Mouse (Mus musculus): ENCODE measurements at regions not wholly inside any gene's neighbourhood (a gene's known extent, or its start where the extent isn't known, plus 50 kb on each side); places are given as distances from the start of the nearest gene placed in this dataset.

DNA sequence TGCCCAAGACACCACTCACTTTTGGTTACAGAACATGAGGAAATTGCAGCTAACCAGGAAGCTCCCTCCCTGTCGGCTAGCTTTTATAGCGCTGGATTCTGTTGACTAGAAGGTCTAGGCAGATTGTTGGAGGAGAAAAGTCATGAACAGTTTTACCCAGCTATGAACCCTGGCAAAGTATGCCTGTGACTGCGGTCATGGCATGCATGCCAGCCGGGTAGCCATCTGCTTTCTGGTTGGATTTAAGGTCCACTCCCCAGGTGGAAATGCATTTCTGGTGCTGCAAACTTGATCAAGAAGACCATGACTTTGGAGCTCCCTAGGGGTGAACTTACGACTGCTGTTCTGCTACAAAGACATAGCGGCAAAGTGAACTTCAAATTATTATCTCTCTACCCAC lies 62.8 kb upstream of the Mylip start:
- Histone ChIP-seq H3K36me3 (ENCODE audit: control insufficient read depth in 1 of 2, insufficient read depth in 2 of 2, low read length in 2 of 2) (no peaks in the 10 kb centered on the region), H3K9me3 (replicated peaks; ENCODE audit: insufficient read depth, low read length) (no peaks in the 10 kb centered on the region), H3K27ac (ENCODE audit: control insufficient read depth, low read depth, low read length) (no peak overlapping the region), H3K27me3 (ENCODE audit: control insufficient read depth in 1 of 2, insufficient read depth in 2 of 2, low read length in 2 of 2) (peaks cover 0 to 2% of the 10 kb centered on the region in 2 experiments; a peak in 2 of 4 replicates), H3K79me2 (ENCODE audit: control insufficient read depth, insufficient read depth, low read length, poor library complexity) (no peaks in the 10 kb centered on the region), H3K9ac (ENCODE audit: control insufficient read depth, low read depth, low read length, poor library complexity, severe bottlenecking) (no peak overlapping the region), H3K4me1 (ENCODE audit: control insufficient read depth in 1 of 2, insufficient read depth in 2 of 2, low read length in 2 of 2) (no peaks in the 10 kb centered on the region), H3K4me3 (ENCODE audit: control insufficient read depth in 1 of 2, insufficient read depth in 1 of 2, low read depth in 2 of 2, low read length in 2 of 2) (no peak overlapping the region)
- DNase-seq (ENCODE audit: low read depth, low spot score), result no peak
- TF ChIP-seq ZC3H11A (IDR thresholded peaks at IDR 0.05; ENCODE audit: low read depth, low read length) (no peak), TCF12 (IDR thresholded peaks at IDR 0.05; ENCODE audit: low read depth, low read length) (no peak), TBP (IDR thresholded peaks at IDR 0.05; ENCODE audit: low read depth, low read length) (no peak), EP300 (IDR thresholded peaks at IDR 0.05; ENCODE audit: low read depth in 1 of 2, low read length in 2 of 2) (no peak), ELF1 (IDR thresholded peaks at IDR 0.05; ENCODE audit: low read depth, low read length) (no peak), POLR2A (IDR thresholded peaks at IDR 0.05; ENCODE audit: control insufficient read depth in 1 of 2, insufficient read depth in 1 of 2, low read depth in 1 of 2, low read length in 2 of 2, poor library complexity in 1 of 2) (no peak), MAZ (IDR thresholded peaks at IDR 0.05; ENCODE audit: low read depth, low read length) (no peak), USF2 (IDR thresholded peaks at IDR 0.05; ENCODE audit: borderline replicate concordance in 1 of 2, insufficient read depth in 1 of 2, low read depth in 1 of 2, low read length in 2 of 2) (no peak), JUND (IDR thresholded peaks at IDR 0.05; ENCODE audit: low read depth, low read length) (no peak), POLR2AphosphoS5 (IDR thresholded peaks at IDR 0.05; ENCODE audit: borderline replicate concordance, low read depth, low read length) (no peak), POLR2AphosphoS2 (IDR thresholded peaks at IDR 0.05; ENCODE audit: low read length) (no peak), USF1 (IDR thresholded peaks at IDR 0.05; ENCODE audit: low read depth, low read length) (no peak)

DNA sequence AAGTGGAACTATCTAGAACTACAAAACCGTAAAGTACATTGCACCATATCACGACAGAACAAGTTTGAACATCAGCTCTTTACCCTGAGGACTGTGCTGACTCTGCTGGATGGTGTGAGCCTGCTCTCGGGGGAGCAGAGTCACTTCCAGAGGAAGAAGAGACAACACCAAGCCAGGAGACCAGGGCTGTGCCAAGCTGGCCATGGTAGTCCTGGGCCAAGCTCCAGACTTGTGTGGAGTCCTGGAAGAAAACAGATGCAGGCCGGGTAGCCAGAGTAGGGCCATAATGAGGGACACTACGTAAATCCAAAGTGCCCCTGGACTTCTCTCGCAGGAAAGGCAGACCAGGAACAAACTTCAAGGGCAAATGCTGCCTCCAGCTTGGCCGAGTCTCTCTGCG lies 59.0 kb upstream of the Mylip start:
- H3K9me3 ChIP-seq (replicated peaks; ENCODE audit: insufficient read depth, low read length), result no peaks in the 10 kb centered on the region
- DNase-seq (ENCODE audit: low read depth, low spot score), result no peak
- no peaks in the 10 kb centered on the region for H3K79me2 ChIP-seq (ENCODE audit: control insufficient read depth, insufficient read depth, low read length, poor library complexity)
- H3K4me1 ChIP-seq (ENCODE audit: control insufficient read depth in 1 of 2, insufficient read depth in 2 of 2, low read length in 2 of 2), result no peaks in the 10 kb centered on the region
- H3K9ac ChIP-seq (ENCODE audit: control insufficient read depth, low read depth, low read length, poor library complexity, severe bottlenecking), result no peak overlapping the region
- no peak overlapping the region for H3K27ac ChIP-seq (ENCODE audit: control insufficient read depth, low read depth, low read length)
- peaks cover 0 to 2% of the 10 kb centered on the region in 2 experiments; a peak in 2 of 4 replicates for H3K27me3 ChIP-seq (ENCODE audit: control insufficient read depth in 1 of 2, insufficient read depth in 2 of 2, low read length in 2 of 2)
- no peak overlapping the region for H3K4me3 ChIP-seq (ENCODE audit: control insufficient read depth in 1 of 2, insufficient read depth in 1 of 2, low read depth in 2 of 2, low read length in 2 of 2)
- H3K36me3 ChIP-seq (ENCODE audit: control insufficient read depth in 1 of 2, insufficient read depth in 2 of 2, low read length in 2 of 2), result no peaks in the 10 kb centered on the region
- TF ChIP-seq POLR2AphosphoS5 (IDR thresholded peaks at IDR 0.05; ENCODE audit: borderline replicate concordance, low read depth, low read length), result no peak
- no peak for TF ChIP-seq CHD1 (IDR thresholded peaks at IDR 0.05; ENCODE audit: low read depth, low read length)
- TF ChIP-seq ZC3H11A (IDR thresholded peaks at IDR 0.05; ENCODE audit: low read depth, low read length), result no peak
- no peak for TF ChIP-seq CTCF (IDR thresholded peaks at IDR 0.05 in 2 of 3, conservative IDR thresholded peaks at IDR 0.05 in 1 of 3; ENCODE audit: control insufficient read depth in 1 of 3, insufficient read depth in 1 of 3, low read depth in 2 of 3, low read length in 3 of 3, poor library complexity in 1 of 3, severe bottlenecking in 1 of 3)
- TF ChIP-seq HCFC1 (IDR thresholded peaks at IDR 0.05; ENCODE audit: low read depth, low read length), result no peak
- no peak for TF ChIP-seq RCOR1 (IDR thresholded peaks at IDR 0.05; ENCODE audit: low read depth, low read length)
- TF ChIP-seq TCF12 (IDR thresholded peaks at IDR 0.05; ENCODE audit: low read depth, low read length), result no peak
- no peak for TF ChIP-seq ZNF384 (IDR thresholded peaks at IDR 0.05; ENCODE audit: low read depth, low read length)
- no peak for TF ChIP-seq BHLHE40 (IDR thresholded peaks at IDR 0.05; ENCODE audit: borderline replicate concordance, low read depth, low read length)
- no peak for TF ChIP-seq MEF2A (IDR thresholded peaks at IDR 0.05; ENCODE audit: extremely low read depth, insufficient replicate concordance, low read depth, low read length, poor library complexity, severe bottlenecking)
- TF ChIP-seq E2F4 (IDR thresholded peaks at IDR 0.05; ENCODE audit: borderline replicate concordance, low read depth, low read length), result no peak
- no peak for TF ChIP-seq EP300 (IDR thresholded peaks at IDR 0.05; ENCODE audit: low read depth in 1 of 2, low read length in 2 of 2)
- TF ChIP-seq KAT2A (conservative IDR thresholded peaks at IDR 0.05; ENCODE audit: low read depth, low read length), result no peak
- TF ChIP-seq SMC3 (IDR thresholded peaks at IDR 0.05; ENCODE audit: low read depth, low read length), result no peak
- TF ChIP-seq POLR2A (IDR thresholded peaks at IDR 0.05; ENCODE audit: control insufficient read depth in 1 of 2, insufficient read depth in 1 of 2, low read depth in 1 of 2, low read length in 2 of 2, poor library complexity in 1 of 2), result no peak
- no peak for TF ChIP-seq MAZ (IDR thresholded peaks at IDR 0.05; ENCODE audit: low read depth, low read length)
- TF ChIP-seq NRF1 (IDR thresholded peaks at IDR 0.05; ENCODE audit: insufficient read depth, low read depth, low read length, poor library complexity, severe bottlenecking), result no peak
- no peak for TF ChIP-seq MXI1 (IDR thresholded peaks at IDR 0.05; ENCODE audit: low read depth, low read length)
- TF ChIP-seq UBTF (IDR thresholded peaks at IDR 0.05; ENCODE audit: borderline replicate concordance, insufficient read depth, low read depth, low read length), result no peak
